Mouse (Mus musculus): ENCODE measurements around the gene Col23a1. TPM values are rescaled to one million over a fixed set of nuclear protein-coding genes. Genes with fewer than 3 reads are reported as not detected.

Gene Col23a1
- total and polyA plus RNA-seq, 3 experiments, result 0.01 to 0.55 TPM; not detected in 1

- no peak for ATAC-seq (ENCODE audit: extremely low read depth, insufficient number of reproducible peaks, low FRiP score, poor library complexity, severe bottlenecking)
- Histone ChIP-seq H3K9me3 (replicated peaks) (no peaks in the 10 kb centered on the region), H3K27me3 (ENCODE audit: insufficient read depth, low read length) (peaks cover 12% of the 10 kb centered on the region), H3K4me1 (ENCODE audit: insufficient read depth, low read depth, low read length) (no peaks in the 10 kb centered on the region), H3K36me3 (replicated peaks) (no peaks in the 10 kb centered on the region), H3K4me3 (ENCODE audit: low read depth, low read length) (no peak overlapping the region)
- DNase-seq (ENCODE audit: low spot score), result no peak
- TF ChIP-seq GATA2 (IDR thresholded peaks at IDR 0.05; ENCODE audit: borderline replicate concordance, low read depth, low read length) (no peak), POLR2AphosphoS5 (IDR thresholded peaks at IDR 0.05; ENCODE audit: insufficient replicate concordance, low read depth, low read length) (no peak), TAL1 (conservative IDR thresholded peaks at IDR 0.05; ENCODE audit: low read depth, low read length) (no peak), CTCF (IDR thresholded peaks at IDR 0.05; ENCODE audit: low read depth, low read length) (no peak), GATA1 (IDR thresholded peaks at IDR 0.05; ENCODE audit: borderline replicate concordance, low read length) (no peak)
Measured at GRCm38 (mm10) chr11:51407351-51407750, 117.6 kb downstream of the Col23a1 start.

- Histone ChIP-seq H3K36me3 (replicated peaks) (no peaks in the 10 kb centered on the region), H3K4me3 (ENCODE audit: low read depth, low read length) (no peak overlapping the region), H3K9me3 (replicated peaks) (no peaks in the 10 kb centered on the region), H3K4me1 (ENCODE audit: insufficient read depth, low read depth, low read length) (no peaks in the 10 kb centered on the region), H3K27me3 (ENCODE audit: insufficient read depth, low read length) (0 out of 2 replicates have a peak, but pooled peaks cover 2% of the 10 kb centered on the region)
- TF ChIP-seq GATA2 (IDR thresholded peaks at IDR 0.05; ENCODE audit: borderline replicate concordance, low read depth, low read length) (no peak), TAL1 (conservative IDR thresholded peaks at IDR 0.05; ENCODE audit: low read depth, low read length) (no peak), CTCF (IDR thresholded peaks at IDR 0.05; ENCODE audit: low read depth, low read length) (no peak), GATA1 (IDR thresholded peaks at IDR 0.05; ENCODE audit: borderline replicate concordance, low read length) (no peak), POLR2AphosphoS5 (IDR thresholded peaks at IDR 0.05; ENCODE audit: insufficient replicate concordance, low read depth, low read length) (no peak)
- DNase-seq (ENCODE audit: low spot score) (no peak), ATAC-seq (ENCODE audit: extremely low read depth, insufficient number of reproducible peaks, low FRiP score, poor library complexity, severe bottlenecking) (no peak)
Measured at GRCm38 (mm10) chr11:51410771-51411170, 121.1 kb downstream of the Col23a1 start.

GRCm38 (mm10) chr11:51414520-51414919 is 124.8 kb downstream of the Col23a1 start:
- H3K27me3 ChIP-seq (ENCODE audit: insufficient read depth, low read length), result peaks cover 2% of the 10 kb centered on the region; the same call in 1 of the 2 replicates
- DNase-seq (ENCODE audit: low spot score) (no peak), ATAC-seq (ENCODE audit: extremely low read depth, insufficient number of reproducible peaks, low FRiP score, poor library complexity, severe bottlenecking) (no peak)
- H3K9me3 ChIP-seq (replicated peaks), result no peaks in the 10 kb centered on the region
- TF ChIP-seq POLR2AphosphoS5 (IDR thresholded peaks at IDR 0.05; ENCODE audit: insufficient replicate concordance, low read depth, low read length) (no peak), CTCF (IDR thresholded peaks at IDR 0.05; ENCODE audit: low read depth, low read length) (no peak), GATA1 (IDR thresholded peaks at IDR 0.05; ENCODE audit: borderline replicate concordance, low read length) (no peak), TAL1 (conservative IDR thresholded peaks at IDR 0.05; ENCODE audit: low read depth, low read length) (no peak), GATA2 (IDR thresholded peaks at IDR 0.05; ENCODE audit: borderline replicate concordance, low read depth, low read length) (no peak)
- no peaks in the 10 kb centered on the region for H3K4me1 ChIP-seq (ENCODE audit: insufficient read depth, low read depth, low read length)
- H3K4me3 ChIP-seq (ENCODE audit: low read depth, low read length), result no peak overlapping the region
- H3K36me3 ChIP-seq (replicated peaks), result no peaks in the 10 kb centered on the region

- H3K27me3 ChIP-seq (ENCODE audit: insufficient read depth, low read length), result peaks cover 2% of the 10 kb centered on the region; the same call in 1 of the 2 replicates
- no peak overlapping the region for H3K4me3 ChIP-seq (ENCODE audit: low read depth, low read length)
- H3K9me3 ChIP-seq (replicated peaks), result no peaks in the 10 kb centered on the region
- TF ChIP-seq GATA1 (IDR thresholded peaks at IDR 0.05; ENCODE audit: borderline replicate concordance, low read length) (no peak), GATA2 (IDR thresholded peaks at IDR 0.05; ENCODE audit: borderline replicate concordance, low read depth, low read length) (no peak), TAL1 (conservative IDR thresholded peaks at IDR 0.05; ENCODE audit: low read depth, low read length) (no peak), POLR2AphosphoS5 (IDR thresholded peaks at IDR 0.05; ENCODE audit: insufficient replicate concordance, low read depth, low read length) (no peak), CTCF (IDR thresholded peaks at IDR 0.05; ENCODE audit: low read depth, low read length) (no peak)
- H3K36me3 ChIP-seq (replicated peaks), result no peaks in the 10 kb centered on the region
- ATAC-seq (ENCODE audit: extremely low read depth, insufficient number of reproducible peaks, low FRiP score, poor library complexity, severe bottlenecking) (no peak), DNase-seq (ENCODE audit: low spot score) (no peak)
- H3K4me1 ChIP-seq (ENCODE audit: insufficient read depth, low read depth, low read length), result no peaks in the 10 kb centered on the region
Measured at GRCm38 (mm10) chr11:51415049-51415688, 125.4 kb downstream of the Col23a1 start.

GRCm38 (mm10) chr11:51418807-51419206 is 129.1 kb downstream of the Col23a1 start:
- Histone ChIP-seq H3K36me3 (replicated peaks) (no peaks in the 10 kb centered on the region), H3K9me3 (replicated peaks) (no peaks in the 10 kb centered on the region), H3K27me3 (ENCODE audit: insufficient read depth, low read length) (no peaks in the 10 kb centered on the region; the same call in 1 of the 2 replicates), H3K4me1 (ENCODE audit: insufficient read depth, low read depth, low read length) (no peaks in the 10 kb centered on the region), H3K4me3 (ENCODE audit: low read depth, low read length) (no peak overlapping the region)
- TF ChIP-seq CTCF (IDR thresholded peaks at IDR 0.05; ENCODE audit: low read depth, low read length), result no peak
- no peak for TF ChIP-seq TAL1 (conservative IDR thresholded peaks at IDR 0.05; ENCODE audit: low read depth, low read length)
- no peak for TF ChIP-seq GATA2 (IDR thresholded peaks at IDR 0.05; ENCODE audit: borderline replicate concordance, low read depth, low read length)
- TF ChIP-seq POLR2AphosphoS5 (IDR thresholded peaks at IDR 0.05; ENCODE audit: insufficient replicate concordance, low read depth, low read length), result no peak
- no peak for TF ChIP-seq GATA1 (IDR thresholded peaks at IDR 0.05; ENCODE audit: borderline replicate concordance, low read length)
- DNase-seq (ENCODE audit: low spot score), result no peak
- ATAC-seq (ENCODE audit: extremely low read depth, insufficient number of reproducible peaks, low FRiP score, poor library complexity, severe bottlenecking), result no peak

- TF ChIP-seq GATA1 (IDR thresholded peaks at IDR 0.05; ENCODE audit: borderline replicate concordance, low read length) (no peak), CTCF (IDR thresholded peaks at IDR 0.05; ENCODE audit: low read depth, low read length) (no peak), GATA2 (IDR thresholded peaks at IDR 0.05; ENCODE audit: borderline replicate concordance, low read depth, low read length) (no peak)
- no peaks in the 10 kb centered on the region; the same call in 1 of the 2 replicates for H3K27me3 ChIP-seq (ENCODE audit: insufficient read depth, low read length)
- H3K4me1 ChIP-seq (ENCODE audit: insufficient read depth, low read depth, low read length), result no peaks in the 10 kb centered on the region
- DNase-seq (ENCODE audit: low spot score) (no peak), ATAC-seq (ENCODE audit: extremely low read depth, insufficient number of reproducible peaks, low FRiP score, poor library complexity, severe bottlenecking) (no peak)
- H3K9me3 ChIP-seq (replicated peaks), result no peaks in the 10 kb centered on the region
- H3K36me3 ChIP-seq (replicated peaks), result no peaks in the 10 kb centered on the region
- H3K4me3 ChIP-seq (ENCODE audit: low read depth, low read length), result no peak overlapping the region
Measured at GRCm38 (mm10) chr11:51421878-51422277, 132.2 kb downstream of the Col23a1 start.
